18 mouse cellular contexts compared by ENCODE assay signal in genomic region chr2:106863050-106863653, GRCm38 (mm10).
A peak's percentile ranks its signal among the peaks of the same experiment; 100 is the strongest.
DNase-seq lines count a peak whose midpoint lies in the region; ATAC-seq lines count a peak whose summit lies in the region.
"Had no signal": no experiment of that assay in that cellular context is flagged by ENCODE, and none has a peak within 500 bp of the region (broad histone marks: within the 10 kb centered on the region; RNA-seq: fewer than 3 reads in every experiment).

No protein-coding gene starts in this region.

- H3K4me3 ChIP-seq in midbrain, embryonic 14.5 days (replicated peaks; ENCODE audit: low read depth, low read length): no peak overlapping the region
- H3K4me3 ChIP-seq in midbrain, embryonic 11.5 days (ENCODE audit: low read depth, low read length): no peak overlapping the region
- H3K4me3 ChIP-seq in lung, embryonic 15.5 days: no peak overlapping the region
- no peak overlapping the region for H3K4me3 ChIP-seq in stomach, embryonic 16.5 days (replicated peaks; ENCODE audit: low read length)
- H3K4me3 ChIP-seq: erythroblast, embryonic 14.5 days; hindbrain, embryonic 10.5 days; neural tube, embryonic 13.5 days had no signal

- WGBS in midbrain, embryonic 14.5 days: 61% methylated on average over 11 of the region's 11 CpGs
- WGBS in midbrain, embryonic 11.5 days: 76% methylated on average over 11 of the region's 11 CpGs
- WGBS in lung, embryonic 15.5 days: 24% methylated on average over 11 of the region's 11 CpGs
- WGBS in stomach, embryonic 16.5 days: 38% methylated on average over 11 of the region's 11 CpGs

- no peaks in the 10 kb centered on the region for H3K36me3 ChIP-seq in midbrain, embryonic 14.5 days (ENCODE audit: control insufficient read depth, insufficient read depth, low read length)
- no peaks in the 10 kb centered on the region for H3K36me3 ChIP-seq in midbrain, embryonic 11.5 days (ENCODE audit: control insufficient read depth, insufficient read depth, low read length)
- H3K36me3 ChIP-seq in lung, embryonic 15.5 days: no peaks in the 10 kb centered on the region
- H3K36me3 ChIP-seq in stomach, embryonic 16.5 days (ENCODE audit: control insufficient read depth, insufficient read depth, low read length): no peaks in the 10 kb centered on the region
- H3K36me3 ChIP-seq: hindbrain, embryonic 10.5 days had no signal

- ATAC-seq in midbrain, embryonic 14.5 days (ENCODE audit: low FRiP score, low TSS enrichment): no peak
- no peak for ATAC-seq in midbrain, embryonic 11.5 days (ENCODE audit: low FRiP score)
- ATAC-seq in lung, embryonic 15.5 days (ENCODE audit: borderline replicate concordance, extremely low read depth, low FRiP score, low TSS enrichment): 0 out of 2 replicates have a peak, but pooled peaks have one; percentile 39
- ATAC-seq in stomach, embryonic 16.5 days (ENCODE audit: insufficient read depth, low FRiP score): peak; percentile 56

- no peak overlapping the region for H3K9ac ChIP-seq in midbrain, embryonic 14.5 days (replicated peaks; ENCODE audit: low read length)
- no peak overlapping the region for H3K9ac ChIP-seq in midbrain, embryonic 11.5 days (ENCODE audit: low read length)
- H3K9ac ChIP-seq in lung, embryonic 15.5 days: no peak overlapping the region
- H3K9ac ChIP-seq in stomach, embryonic 16.5 days (ENCODE audit: low read length): peak overlapping the region; percentile 31; the same call in 1 of the 2 replicates
- H3K9ac ChIP-seq: liver, embryonic 14.5 days; neural tube, embryonic 13.5 days had no signal

- H3K27me3 ChIP-seq in midbrain, embryonic 14.5 days (ENCODE audit: control insufficient read depth, insufficient read depth, low read length): no peaks in the 10 kb centered on the region
- H3K27me3 ChIP-seq in midbrain, embryonic 11.5 days (ENCODE audit: control insufficient read depth, insufficient read depth, low read length): no peaks in the 10 kb centered on the region
- no peaks in the 10 kb centered on the region for H3K27me3 ChIP-seq in lung, embryonic 15.5 days
- H3K27me3 ChIP-seq in stomach, embryonic 16.5 days (ENCODE audit: control insufficient read depth, insufficient read depth, low read length): 0 out of 2 replicates have a peak, but pooled peaks cover 3% of the 10 kb centered on the region
- H3K27me3 ChIP-seq: neural tube, embryonic 13.5 days had no signal

- no peak overlapping the region for H3K27ac ChIP-seq in midbrain, embryonic 14.5 days (replicated peaks; ENCODE audit: low read depth, low read length)
- no peak overlapping the region for H3K27ac ChIP-seq in midbrain, embryonic 11.5 days (ENCODE audit: low read depth, low read length)
- peak overlapping the region; percentile 54 for H3K27ac ChIP-seq in lung, embryonic 15.5 days
- peak overlapping the region; percentile 49 for H3K27ac ChIP-seq in stomach, embryonic 16.5 days (ENCODE audit: low read length)
- H3K27ac ChIP-seq: hindbrain, embryonic 10.5 days; liver, embryonic 14.5 days; neural tube, embryonic 13.5 days had no signal

- H3K4me2 ChIP-seq in midbrain, embryonic 14.5 days (ENCODE audit: low read length): peak overlapping the region; percentile 17
- H3K4me2 ChIP-seq in midbrain, embryonic 11.5 days: no peak overlapping the region
- H3K4me2 ChIP-seq in lung, embryonic 15.5 days: no peak overlapping the region
- peak overlapping the region; percentile 19; the same call in 1 of the 2 replicates for H3K4me2 ChIP-seq in stomach, embryonic 16.5 days (ENCODE audit: low read depth, low read length)
- H3K4me2 ChIP-seq: neural tube, embryonic 13.5 days had no signal

- no peaks in the 10 kb centered on the region for H3K9me3 ChIP-seq in midbrain, embryonic 14.5 days (ENCODE audit: control insufficient read depth, low read length)
- no peaks in the 10 kb centered on the region for H3K9me3 ChIP-seq in midbrain, embryonic 11.5 days (ENCODE audit: control insufficient read depth, low read length)
- H3K9me3 ChIP-seq in lung, embryonic 15.5 days: no peaks in the 10 kb centered on the region
- H3K9me3 ChIP-seq in stomach, embryonic 16.5 days (replicated peaks; ENCODE audit: control insufficient read depth, low read length): no peaks in the 10 kb centered on the region
- H3K9me3 ChIP-seq: hindbrain, embryonic 10.5 days; neural tube, embryonic 13.5 days had no signal

- peak; percentile 88 for DNase-seq in heart, adult 11 months
- DNase-seq in heart, postnatal 36 days: no peak
- DNase-seq in midbrain, embryonic 14.5 days: no peak
- DNase-seq in midbrain, embryonic 11.5 days (ENCODE audit: low spot score, missing footprints): no peak
- DNase-seq in adipocyte (ENCODE audit: low spot score): no peak
- DNase-seq in thymus, postnatal 36 days: no peak
- DNase-seq: cerebellum, adult 11-12 months; embryo, embryonic 11 days; kidney, adult 18-20 months; layer of hippocampus, adult 9-11 months; left cerebral cortex, postnatal 4 days; thymus, adult 2 months had no signal

- peaks cover 30% of the 10 kb centered on the region for H3K4me1 ChIP-seq in midbrain, embryonic 14.5 days (ENCODE audit: control insufficient read depth, insufficient read depth, low read length)
- peaks cover 3% of the 10 kb centered on the region; the same call in 1 of the 2 replicates for H3K4me1 ChIP-seq in midbrain, embryonic 11.5 days (ENCODE audit: control insufficient read depth, insufficient read depth, low read length)
- peaks cover 51% of the 10 kb centered on the region for H3K4me1 ChIP-seq in lung, embryonic 15.5 days
- H3K4me1 ChIP-seq in stomach, embryonic 16.5 days (ENCODE audit: control insufficient read depth, insufficient read depth, low read length): peaks cover 19% of the 10 kb centered on the region

- intact Hi-C loops in heart, postnatal 36 days (cut with DNase I): no loop called here

Comparison
In these comparisons a context has a peak if more than half of its experiments do, and no peak if none do; other contexts are left out.
1. H3K4me2 ChIP-seq: peak in midbrain, embryonic 14.5 days (single experiment) and stomach, embryonic 16.5 days (single experiment); none in midbrain, embryonic 11.5 days (single experiment) and lung, embryonic 15.5 days (single experiment).
2. ATAC-seq: peak in lung, embryonic 15.5 days (single experiment) and stomach, embryonic 16.5 days (single experiment); none in midbrain, embryonic 14.5 days (single experiment) and midbrain, embryonic 11.5 days (single experiment).
3. H3K27ac ChIP-seq: peak in lung, embryonic 15.5 days (single experiment) and stomach, embryonic 16.5 days (single experiment); none in midbrain, embryonic 14.5 days (single experiment) and midbrain, embryonic 11.5 days (single experiment).